Mouse (Mus musculus): Measurements from ENCODE around the gene Dgki. TPM values are rescaled to one million over a fixed set of nuclear protein-coding genes. Genes with fewer than 3 reads are reported as not detected.

The Dgki gene
- polyA plus RNA-seq, 1 experiment = not detected

DNA sequence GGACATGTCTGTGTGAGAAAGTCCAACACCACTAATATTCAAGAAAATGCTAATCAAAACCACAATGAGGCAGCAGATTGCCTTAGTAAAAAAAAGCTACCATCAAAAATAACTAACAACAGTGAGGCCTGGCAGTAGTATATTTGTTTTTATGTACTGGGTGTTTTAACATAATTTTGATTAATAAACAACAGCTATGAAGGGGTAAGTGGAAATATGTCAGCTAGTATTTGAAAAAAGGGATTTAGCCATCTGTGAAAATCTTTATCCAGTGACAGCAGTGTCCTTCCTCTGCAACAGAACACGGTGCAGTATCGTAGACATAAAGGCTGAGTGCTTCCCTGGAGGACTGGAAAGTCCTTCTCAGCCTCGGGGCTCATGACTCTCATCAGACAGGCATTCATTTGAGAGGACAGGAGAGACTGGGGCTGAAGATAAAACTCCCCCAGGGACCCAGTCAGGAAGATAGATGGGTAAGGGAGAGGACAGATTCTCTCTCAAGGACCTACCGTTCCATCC is 252.3 kb downstream of the Dgki start:
- TF ChIP-seq GATA1 (IDR thresholded peaks at IDR 0.05; ENCODE audit: low read length) = no peak

DNA sequence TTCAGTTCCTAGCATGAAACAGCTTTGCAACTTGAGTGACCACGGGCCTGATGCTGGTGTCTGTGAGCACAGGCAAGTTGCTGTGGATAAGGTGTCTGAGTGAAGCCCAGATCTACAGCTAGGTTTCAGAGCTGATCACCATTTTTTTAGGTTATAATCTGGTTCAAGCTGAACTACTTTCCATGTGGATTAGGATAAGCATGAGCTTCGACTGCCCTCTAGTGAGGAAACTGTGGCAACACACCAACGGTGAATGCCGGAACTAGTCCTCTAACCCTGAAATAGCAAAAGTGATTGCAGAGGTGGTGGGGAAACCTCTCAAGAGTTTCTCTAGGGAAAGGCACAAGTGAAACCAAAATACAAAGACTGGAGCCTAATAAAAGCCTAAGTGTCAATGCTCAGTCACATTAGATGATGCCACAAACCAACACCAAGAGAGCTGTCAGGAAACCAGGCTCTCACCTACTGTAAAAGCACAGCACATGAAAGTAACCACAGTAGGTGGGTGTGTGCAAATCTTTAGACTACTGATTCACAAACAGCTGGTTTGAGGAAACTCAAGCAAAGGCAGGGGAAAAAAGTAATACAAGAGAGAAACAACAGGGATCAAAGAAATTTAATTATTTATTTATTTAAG is 253.7 kb downstream of the Dgki start:
- no peak for TF ChIP-seq GATA1 (IDR thresholded peaks at IDR 0.05; ENCODE audit: low read length)

DNA sequence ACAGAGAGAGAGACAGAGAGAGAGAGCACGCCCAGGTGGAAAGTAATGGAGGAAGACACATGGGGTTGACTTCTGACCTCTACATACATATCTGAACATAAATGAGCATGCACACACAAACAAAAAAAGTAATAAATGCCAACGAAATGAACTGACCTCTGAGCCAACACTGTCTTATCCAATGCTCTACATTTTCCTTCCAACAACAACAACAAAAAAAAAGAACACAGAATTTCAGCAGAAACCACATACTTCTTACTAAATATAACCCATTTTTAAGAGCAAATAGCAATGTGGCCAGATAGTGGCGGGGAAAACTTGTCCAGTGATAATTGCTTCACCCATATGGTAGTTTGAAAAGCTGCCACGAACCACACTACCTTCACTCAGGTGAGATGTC is 255.2 kb downstream of the Dgki start:
- TF ChIP-seq GATA1 (IDR thresholded peaks at IDR 0.05; ENCODE audit: low read length) = no peak

DNA sequence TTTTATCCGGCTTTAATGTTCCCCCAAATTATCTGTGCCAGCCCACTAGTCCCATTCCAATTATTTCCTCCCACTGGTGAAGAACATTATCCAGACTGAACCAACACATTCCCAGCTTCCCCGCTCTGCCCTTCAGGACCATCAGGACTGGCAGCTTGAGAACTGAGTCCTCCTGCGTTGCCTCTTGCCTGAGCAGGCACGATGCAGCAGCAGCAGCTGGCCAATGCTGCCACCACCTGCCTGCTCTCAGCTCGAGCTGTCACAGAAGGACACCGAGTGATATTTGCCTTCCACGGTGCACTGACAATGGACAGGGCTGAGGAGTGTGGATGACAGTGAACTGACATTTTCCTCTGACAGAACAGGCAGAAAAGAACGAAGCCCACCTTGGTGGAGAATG is 261.5 kb downstream of the Dgki start:
- TF ChIP-seq GATA1 (IDR thresholded peaks at IDR 0.05; ENCODE audit: low read length) = no peak

DNA sequence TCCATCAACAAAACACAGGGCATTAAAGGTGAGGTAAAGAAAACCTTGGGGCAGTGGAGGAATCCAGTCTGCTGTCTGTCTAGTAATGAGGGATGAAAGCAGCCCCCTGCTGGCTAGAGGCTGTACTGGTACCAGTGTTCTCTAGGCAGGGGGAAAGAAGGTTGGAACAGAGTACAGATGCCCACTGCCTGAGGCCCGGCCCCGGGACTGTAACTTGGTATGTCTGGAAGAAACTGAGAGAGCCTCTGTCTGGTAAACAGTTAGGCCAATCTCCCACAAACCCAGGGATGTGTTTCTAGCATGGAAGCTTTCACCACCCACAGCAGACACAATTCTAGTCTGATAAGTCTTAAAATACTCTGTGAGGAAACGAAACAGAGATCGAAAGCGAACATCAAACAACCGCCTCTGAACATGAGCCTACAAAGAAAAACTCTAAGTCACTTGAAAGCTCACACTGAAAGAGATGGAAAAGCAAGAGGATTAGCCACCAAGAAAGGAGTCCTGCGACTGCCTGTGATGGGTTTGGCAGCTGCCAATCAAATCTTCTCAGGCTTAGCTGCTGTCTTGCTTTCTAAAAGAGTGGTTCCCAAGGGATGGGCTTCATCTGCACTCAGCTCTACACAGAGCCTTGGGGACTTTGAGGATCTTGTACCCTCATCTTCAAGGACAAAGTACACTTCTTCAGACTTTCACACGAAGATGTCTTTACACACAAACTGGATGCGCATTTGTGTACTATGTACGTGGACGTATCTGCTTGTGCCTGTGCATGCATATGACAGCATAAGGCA is 262.7 kb downstream of the Dgki start:
- TF ChIP-seq GATA1 (IDR thresholded peaks at IDR 0.05; ENCODE audit: low read length) = no peak

DNA sequence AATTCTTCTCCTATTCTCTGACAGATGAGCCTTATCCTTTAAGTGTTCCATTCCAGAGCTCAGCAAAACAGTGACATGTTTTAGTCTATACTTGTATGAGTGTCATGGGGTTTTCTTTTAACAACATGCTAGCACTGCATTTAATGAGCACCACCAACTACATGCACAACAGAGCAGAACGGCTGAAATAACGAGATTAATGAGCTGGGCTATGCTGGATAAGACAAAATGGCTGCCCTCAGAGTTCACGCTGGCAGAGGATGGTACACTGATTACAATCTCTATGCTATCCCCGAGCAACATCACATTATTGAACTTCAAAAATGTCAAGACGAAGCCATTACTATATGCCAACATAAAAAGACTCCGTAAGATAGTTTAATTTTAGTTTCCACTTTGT is 264.3 kb downstream of the Dgki start:
- TF ChIP-seq GATA1 (IDR thresholded peaks at IDR 0.05; ENCODE audit: low read length) = no peak

DNA sequence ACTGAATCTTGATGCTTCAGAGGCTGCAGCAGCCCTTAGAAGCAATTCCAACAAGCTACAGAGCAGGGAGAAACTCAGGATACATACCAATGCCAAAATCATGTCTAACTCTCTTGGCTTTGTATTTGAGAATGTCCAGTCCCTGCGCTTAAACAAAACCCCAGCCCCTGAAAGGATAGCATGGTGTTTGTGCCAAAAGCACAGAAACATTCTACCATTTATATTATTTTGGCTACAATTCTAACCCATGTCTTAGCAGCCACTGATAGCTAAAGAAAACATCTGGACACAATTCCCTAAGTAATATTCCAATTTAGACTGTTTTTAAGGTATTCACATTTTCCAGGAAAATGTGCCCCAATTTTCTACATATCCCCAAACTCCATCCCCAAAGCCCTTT is 269.0 kb downstream of the Dgki start:
- TF ChIP-seq GATA1 (IDR thresholded peaks at IDR 0.05; ENCODE audit: low read length) = no peak

DNA sequence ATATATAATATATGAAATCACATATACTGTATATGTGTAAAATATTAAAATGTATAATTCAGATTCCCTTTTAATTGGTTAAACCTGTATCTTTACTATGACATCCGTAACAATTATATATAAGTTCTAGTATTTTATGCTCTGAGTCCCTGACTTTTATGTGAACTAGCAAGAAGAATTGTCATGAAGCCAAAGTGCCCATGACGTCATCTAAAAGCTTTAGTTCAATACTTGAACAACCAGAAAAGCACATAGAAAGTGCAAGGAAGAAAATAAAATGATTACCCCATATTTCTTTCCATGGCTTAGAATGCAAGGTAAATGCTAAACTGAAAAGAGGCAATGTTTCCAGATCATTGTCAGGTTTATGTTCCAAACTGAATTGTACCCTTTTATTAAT is 269.6 kb downstream of the Dgki start:
- TF ChIP-seq GATA1 (IDR thresholded peaks at IDR 0.05; ENCODE audit: low read length) = no peak

DNA sequence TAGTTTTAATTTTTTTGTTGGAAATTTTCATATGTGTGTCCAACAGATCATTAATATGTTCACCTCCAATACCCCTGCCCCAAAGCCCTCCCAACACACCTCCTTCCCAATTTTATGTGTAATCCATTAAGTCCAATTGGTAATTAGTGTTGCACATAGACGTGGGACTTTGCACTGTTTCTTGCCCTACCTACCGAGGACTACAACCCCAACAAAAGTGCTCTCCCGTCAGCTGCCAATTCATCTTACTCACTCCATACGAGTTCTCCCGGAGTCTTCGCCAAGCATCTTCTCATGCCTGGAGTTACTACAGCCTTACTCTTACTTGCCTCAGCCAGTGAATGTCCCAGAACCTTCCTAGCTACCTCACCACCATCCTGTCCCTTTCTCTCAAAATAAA is 271.1 kb downstream of the Dgki start:
- TF ChIP-seq GATA1 (IDR thresholded peaks at IDR 0.05; ENCODE audit: low read length) = no peak

DNA sequence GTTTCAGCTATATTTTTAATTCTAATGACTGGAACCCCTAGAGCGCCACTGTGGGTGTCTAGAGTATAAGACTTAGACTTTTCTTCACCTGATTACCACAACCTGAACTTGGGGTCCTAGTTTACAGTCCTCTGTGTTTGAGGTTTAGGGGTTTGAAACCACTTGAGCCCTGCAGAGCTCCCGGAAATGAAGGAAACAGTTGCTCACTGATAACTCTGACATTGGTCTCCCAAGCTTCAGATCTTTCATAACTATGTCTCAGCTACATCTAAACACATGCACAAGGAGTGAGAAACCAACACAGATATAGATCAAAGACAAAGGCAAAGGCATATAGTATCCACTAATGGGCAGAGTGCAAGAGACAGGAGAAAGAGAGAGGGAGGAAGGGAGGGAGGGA is 271.7 kb downstream of the Dgki start:
- TF ChIP-seq GATA1 (IDR thresholded peaks at IDR 0.05; ENCODE audit: low read length) = no peak

DNA sequence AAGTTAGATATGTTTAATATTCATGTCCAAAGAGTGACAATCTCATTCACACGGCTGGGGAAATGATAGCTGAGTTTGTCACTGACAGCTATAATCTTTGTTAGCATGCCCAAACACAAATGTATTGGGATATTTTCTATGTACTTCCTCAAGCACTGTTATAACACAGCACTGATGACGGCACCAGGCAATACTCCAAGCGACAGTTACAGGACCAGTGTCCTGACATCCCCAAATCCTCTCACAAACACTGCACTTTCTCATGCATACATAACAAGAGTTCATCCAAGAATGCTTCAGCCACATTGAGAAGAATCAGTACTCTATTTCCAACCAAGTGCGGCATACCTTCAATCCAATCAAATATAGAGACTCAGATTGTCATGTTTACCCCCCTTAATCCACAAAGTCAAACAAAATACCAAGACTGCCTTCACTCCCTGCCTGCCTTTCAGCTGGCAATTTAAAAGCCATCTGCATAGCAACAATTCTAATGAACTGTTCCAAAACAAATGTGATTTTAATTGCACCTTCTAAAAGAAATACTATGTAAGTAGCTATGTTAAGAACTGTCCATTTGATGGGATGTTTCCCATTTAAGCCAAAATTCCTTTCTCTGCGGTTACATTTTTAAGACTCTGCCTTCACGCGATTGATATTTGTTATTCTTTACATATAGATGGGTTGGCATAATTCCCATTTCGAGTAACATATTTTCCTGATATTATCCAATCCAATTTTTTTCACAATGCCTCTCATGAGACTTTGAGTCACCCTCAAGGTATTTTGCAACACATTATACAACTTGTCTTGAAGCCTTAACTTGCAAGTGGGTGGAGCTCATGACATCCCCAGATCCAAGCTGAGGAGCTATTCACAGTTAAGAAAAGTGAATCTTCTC is 273.4 kb downstream of the Dgki start:
- no peak for TF ChIP-seq GATA1 (IDR thresholded peaks at IDR 0.05; ENCODE audit: low read length)

DNA sequence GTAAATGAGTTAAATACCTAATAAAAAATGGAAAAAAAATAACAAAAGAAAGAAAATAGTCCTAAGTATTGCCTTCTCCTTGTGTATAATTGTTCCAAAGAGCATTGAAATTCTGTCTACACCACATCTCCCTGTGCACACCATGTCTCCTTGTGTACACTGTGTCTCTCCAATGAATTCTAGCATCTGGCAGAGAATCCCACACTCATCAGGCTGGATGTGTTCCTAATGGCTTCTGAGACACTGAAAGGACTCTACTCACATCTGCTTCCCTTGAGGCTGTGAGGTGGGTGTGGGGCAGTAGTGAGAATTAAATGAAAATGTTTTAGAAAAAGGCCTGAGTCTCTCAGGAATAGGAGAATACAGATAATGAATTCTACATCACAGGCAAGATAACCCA is 283.9 kb downstream of the Dgki start:
- no peak for TF ChIP-seq GATA1 (IDR thresholded peaks at IDR 0.05; ENCODE audit: low read length)

DNA sequence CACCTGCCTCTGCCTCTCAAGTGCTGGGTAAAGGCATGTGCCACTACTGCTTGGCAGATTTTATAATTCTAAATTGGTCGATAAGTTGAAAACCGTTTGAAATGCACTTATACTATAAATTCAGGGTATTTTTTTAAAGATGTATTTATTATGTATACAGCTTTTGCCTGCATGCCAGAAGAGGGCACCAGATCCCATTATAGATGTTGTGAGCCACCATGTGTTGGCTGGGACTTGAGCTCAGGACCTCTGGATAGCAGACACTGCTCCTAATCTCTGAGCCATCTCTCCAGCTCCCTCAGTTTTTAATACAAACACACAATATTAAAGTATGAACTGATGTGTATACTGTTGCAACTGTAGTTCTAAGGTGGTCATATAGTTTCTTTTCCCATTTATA is 288.4 kb downstream of the Dgki start:
- TF ChIP-seq GATA1 (IDR thresholded peaks at IDR 0.05; ENCODE audit: low read length) = no peak

DNA sequence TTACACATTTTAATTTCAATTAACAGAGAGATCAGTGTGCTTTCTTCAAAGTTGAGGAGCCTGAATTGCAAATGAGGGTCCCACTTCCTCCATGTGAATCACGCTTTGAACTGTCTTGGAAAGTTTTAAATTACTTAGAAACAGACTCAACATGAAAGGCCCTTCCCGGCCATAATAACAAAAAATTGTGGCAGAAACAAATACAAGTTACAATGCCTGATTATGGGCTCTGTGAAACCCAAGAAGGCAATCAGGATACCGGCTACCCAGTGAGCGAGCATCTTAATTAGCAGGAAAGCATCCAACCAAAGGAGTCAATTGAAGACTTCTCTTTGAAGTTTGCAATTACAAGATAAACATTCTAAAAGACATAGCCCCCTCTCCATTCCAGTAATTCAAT is 292.4 kb downstream of the Dgki start:
- no peak for TF ChIP-seq GATA1 (IDR thresholded peaks at IDR 0.05; ENCODE audit: low read length)

DNA sequence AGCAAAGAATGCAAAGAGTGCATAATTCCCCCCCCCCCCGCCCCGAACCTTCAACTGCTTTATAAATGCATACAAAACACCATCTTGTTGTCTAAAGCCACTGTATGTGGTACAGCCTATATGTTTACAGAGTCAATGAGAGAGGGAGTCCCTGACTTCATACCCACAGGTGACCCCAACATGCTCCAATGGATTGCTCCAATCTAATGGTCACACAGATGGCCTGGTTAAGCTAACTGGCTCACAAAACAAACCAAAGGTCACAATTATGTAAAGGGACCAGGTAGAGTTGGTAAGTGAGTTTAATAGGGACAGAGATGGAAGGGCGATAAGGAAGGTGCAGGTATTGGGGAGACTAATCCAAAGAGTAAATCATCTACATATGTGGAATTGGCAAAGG is 295.1 kb downstream of the Dgki start:
- no peak for TF ChIP-seq GATA1 (IDR thresholded peaks at IDR 0.05; ENCODE audit: low read length)

DNA sequence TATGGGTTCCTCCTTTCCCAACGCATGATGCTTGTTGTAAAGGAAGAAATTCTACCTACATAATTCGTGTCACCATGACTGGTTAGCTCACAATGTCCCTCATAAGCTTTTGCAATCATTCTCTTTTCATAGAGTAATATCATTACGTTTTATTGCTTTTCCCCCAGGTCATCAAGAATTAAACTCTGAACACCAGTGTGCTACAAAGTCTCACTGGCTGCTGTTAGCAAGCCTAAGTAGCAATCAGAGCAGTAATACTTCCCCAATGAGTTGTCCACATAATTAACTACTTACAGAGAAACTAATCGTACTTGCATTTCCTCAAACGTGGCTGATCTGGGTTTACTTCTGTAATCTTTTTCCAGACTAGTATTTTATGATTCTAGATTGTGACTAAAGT is 296.7 kb downstream of the Dgki start:
- no peak for TF ChIP-seq GATA1 (IDR thresholded peaks at IDR 0.05; ENCODE audit: low read length)

Data from G1E-ER4 (cell line).